Mouse (Mus musculus) activated CD4-positive, CD25-positive, alpha-beta regulatory T cell, adult 4 months (primary cell): Measurements from ENCODE around the gene Morn4. TPM values are rescaled to one million over a fixed set of nuclear protein-coding genes. Genes with fewer than 3 reads are reported as not detected.
"Not testable (repeated sequence)": the region's sequence is repeated elsewhere in the genome, so short reads cannot be mapped to it uniquely, and the experiment has no call there.

Experiments
- ATAC-seq: one replicate; pipeline ENCODE4 v1.8.0; 2017
- polyA plus RNA-seq, 2 experiments: library from polyadenylated mRNA; unstranded; fragments of 100-300 nt; shearing (Covaris generic); gene quantifications; one replicate each; pipeline ENCODE4 v1.2.1; 2017

Morn4 gene
- polyA plus RNA-seq, 2 experiments from 2014 or later: not detected

GRCm38 (mm10) chr19:42081613-42082012, 4.5 kb downstream of the Morn4 start:
- ATAC-seq: not testable (repeated sequence)

GRCm38 (mm10) chr19:42080469-42080868, 5.7 kb downstream of the Morn4 start:
- ATAC-seq: no peak

GRCm38 (mm10) chr19:42079950-42080349, 6.2 kb downstream of the Morn4 start:
- ATAC-seq: no peak

DNA sequence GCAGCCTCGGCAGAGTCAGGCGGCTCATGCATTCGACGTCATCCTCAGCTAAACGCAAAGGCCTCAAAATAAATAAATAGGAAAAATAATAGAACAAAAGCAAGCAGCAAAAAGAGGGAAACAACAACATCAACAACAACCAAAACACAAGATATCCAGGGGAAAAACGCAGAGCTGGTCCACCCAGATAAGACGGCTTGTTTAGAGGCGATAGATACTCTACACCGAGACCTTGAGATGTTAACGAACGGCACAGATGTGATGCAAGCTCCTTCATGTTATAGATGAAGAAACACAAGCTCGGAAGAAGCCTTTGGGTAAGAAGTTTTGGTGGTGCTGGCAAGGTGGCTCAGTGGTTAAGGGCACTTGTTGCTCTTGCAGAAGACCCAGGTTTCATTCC, 7.2 kb downstream of the Morn4 start:
- ATAC-seq: no peak

- ATAC-seq: no peak
These were observed 7.6 kb downstream of the Morn4 start for GRCm38 (mm10) chr19:42078566-42078965.

DNA sequence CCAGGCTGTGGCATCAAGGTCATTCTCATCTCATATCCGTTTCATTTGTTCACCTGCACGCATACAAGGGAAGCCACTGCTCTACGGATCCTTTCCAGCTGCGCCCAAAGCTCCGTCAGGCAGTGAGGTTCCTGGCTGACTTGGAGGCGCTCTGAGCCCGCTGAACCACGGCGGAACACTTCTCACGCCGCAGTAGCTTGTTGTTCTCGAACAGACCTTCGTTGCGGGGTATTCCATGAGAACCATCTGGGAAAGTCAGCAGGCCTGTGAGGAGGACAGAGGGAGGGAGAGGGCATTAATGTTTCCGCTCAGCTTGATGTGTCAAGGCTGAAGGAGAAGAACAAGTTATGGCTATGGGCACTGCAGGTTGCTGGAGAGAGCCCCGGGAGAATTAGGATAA, 10.2 kb downstream of the Morn4 start:
- no peak for ATAC-seq

- no peak for ATAC-seq
These were observed 11.1 kb downstream of the Morn4 start for GRCm38 (mm10) chr19:42075051-42075450.

- no peak for ATAC-seq
These were observed 13.4 kb downstream of the Morn4 start for GRCm38 (mm10) chr19:42072802-42073201.

DNA sequence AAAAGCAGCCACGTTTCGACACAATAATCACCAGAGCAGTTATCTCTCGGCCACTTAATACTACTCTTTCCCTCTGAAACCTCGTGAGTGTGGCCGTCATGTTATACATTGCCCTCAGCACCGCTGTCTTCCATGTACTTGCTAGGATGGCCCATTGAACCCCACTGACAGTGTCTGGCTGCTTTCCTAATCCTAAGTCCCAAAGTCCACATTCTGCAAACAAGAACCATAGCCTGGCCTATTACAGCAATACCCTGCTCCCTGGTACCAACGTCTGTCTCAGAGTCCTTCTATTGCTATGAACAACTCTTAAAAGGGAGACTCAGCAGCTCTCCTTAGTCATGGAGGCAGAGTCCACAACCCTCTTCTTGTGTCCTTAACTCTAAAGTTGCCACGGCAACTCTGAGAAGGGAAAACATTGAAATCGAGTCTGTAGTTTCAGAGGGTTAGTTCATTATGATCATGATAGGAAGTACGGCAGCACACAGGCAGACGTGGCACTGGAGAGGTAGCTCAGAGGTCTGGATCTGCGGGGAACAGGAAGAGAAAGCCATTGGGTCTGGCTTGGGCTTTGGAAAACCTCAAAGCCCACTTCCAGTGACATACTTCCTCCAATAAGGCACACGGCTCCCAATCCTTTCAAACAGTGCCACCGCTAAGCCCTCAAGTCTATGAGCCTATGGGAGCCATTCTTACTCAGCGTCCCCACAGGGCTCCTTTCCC, 14.1 kb downstream of the Morn4 start:
- ATAC-seq: no peak

GRCm38 (mm10) chr19:42071221-42071620, 14.9 kb downstream of the Morn4 start:
- no peak for ATAC-seq

DNA sequence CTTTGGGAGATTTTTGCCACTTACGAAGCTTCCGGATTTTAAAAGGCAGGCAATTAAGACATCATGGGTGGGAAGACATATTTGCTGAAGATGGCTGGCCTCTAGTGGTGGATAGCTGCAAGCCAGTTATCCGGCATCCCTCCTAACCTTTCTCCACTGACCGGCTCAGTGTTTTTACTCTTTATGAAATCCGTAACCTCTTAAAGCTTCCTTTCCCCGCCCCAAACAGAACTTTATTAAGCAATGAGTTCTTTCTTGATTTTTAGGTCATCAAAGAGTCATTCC, 17.0 kb downstream of the Morn4 start:
- ATAC-seq: no peak

GRCm38 (mm10) chr19:42068441-42069240, 17.5 kb downstream of the Morn4 start:
- no peak for ATAC-seq

DNA sequence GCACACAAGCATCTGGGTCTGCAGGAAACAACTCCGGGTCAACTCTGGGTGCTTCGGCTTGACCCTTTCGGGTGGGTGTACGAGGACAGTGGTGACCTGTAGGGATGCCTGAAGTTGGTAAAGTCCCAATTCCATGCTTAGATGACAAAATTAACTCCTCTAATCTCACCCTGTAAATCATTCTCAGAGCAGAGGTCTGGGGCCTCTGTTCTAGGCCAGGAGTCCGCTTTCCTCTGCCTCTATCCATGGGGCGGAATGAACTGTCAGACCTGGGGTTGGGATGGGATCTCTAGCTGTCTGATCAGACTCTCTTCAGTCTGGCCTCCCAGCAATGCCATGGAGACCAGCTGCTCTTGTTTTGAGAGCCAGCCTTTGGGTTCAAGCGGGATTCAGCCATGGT, 24.7 kb downstream of the Morn4 start:
- no peak for ATAC-seq

GRCm38 (mm10) chr19:42058426-42058825, 27.7 kb downstream of the Morn4 start:
- ATAC-seq: no peak

- no peak for ATAC-seq
These were observed 29.3 kb downstream of the Morn4 start for GRCm38 (mm10) chr19:42056719-42057409.

DNA sequence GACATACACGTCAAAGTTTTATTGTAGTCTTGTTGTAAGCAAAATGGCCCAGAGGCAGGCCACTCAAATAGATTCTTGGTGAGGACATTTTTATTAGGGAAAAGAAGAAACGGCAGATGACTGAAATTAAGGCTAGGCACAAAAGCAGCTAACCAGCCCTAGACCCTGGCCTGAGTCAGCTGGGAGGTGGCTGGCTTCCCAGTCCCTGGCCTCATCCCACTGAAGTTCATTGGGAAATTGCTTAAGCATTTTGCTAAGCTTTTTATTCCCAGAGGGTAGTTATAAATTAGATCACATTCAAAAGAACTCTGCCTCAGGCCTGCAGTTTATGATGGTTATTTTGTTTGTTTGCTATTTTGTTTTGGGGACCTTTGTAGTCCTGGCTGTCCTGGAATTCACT, 30.3 kb downstream of the Morn4 start:
- ATAC-seq: no peak

GRCm38 (mm10) chr19:42054255-42054654, 31.9 kb downstream of the Morn4 start:
- no peak for ATAC-seq

- ATAC-seq: no peak
These were observed 34.2 kb downstream of the Morn4 start, which contains the start of gene 4933411K16Rik for GRCm38 (mm10) chr19:42051948-42052347. Gene 4933411K16Rik, plus strand, starts transcription at chr19:42052248.

DNA sequence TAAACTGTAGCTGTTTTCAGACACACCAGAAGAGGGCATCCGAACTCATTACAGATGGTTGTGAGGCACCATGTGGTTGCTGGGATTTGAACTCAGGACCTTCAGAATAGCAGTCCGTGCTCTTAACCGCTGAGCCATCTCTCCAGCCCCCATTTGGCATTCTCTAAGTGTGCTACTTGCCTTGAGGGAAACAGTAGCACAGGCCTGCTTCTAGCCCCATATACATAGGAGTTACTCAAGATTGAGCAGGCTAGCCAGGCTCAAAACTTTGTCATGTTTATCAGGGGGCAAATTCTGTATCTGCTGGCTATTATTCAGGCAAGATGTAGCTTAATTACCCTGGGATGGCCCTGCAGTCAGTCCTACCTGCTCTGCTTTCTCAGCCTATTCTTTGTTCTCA, 34.8 kb downstream of the Morn4 start:
- no peak for ATAC-seq

DNA sequence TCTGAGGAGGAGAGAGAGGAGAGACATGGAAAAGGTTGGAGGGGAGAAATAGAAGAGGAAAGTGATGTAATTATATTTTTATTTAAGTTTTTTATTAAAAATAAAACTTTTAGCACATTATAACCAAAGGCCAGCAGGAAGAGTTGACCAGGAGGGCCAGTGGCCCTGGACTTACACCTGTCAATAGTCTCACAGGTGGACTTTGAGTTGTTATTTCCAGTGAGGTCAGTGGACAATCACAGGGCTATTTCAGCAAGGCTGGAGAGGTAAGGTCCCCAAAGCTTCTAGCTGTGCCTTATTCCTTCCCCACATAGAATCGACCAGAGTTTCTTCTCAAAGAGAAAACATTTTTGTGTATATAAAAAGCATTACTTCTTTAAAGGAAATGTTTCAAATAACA, 35.9 kb downstream of the Morn4 start:
- no peak for ATAC-seq

- ATAC-seq: peak; percentile 57
These were observed 40.7 kb downstream of the Morn4 start, which contains the start of gene Hoga1 for GRCm38 (mm10) chr19:42045269-42046102. Gene Hoga1, plus strand, starts transcription at chr19:42045610.

DNA sequence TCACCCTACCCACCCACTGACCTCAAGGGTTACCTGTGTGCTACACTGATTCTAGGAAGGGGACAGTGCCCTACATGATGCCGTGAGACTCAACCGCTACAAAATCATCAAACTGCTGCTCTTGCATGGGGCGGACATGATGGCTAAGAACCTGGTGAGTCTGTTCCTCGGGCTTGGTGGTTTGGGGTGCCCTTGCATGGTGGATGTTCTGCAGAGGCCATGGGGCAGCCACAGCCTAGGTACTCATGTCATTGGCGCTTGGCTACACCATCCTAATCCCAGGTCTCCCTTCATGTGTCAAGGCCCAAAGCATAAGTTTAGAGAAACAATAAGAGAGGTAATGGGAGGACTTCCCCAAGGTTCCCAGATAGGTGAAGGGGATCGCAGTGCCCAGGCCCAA, 42.2 kb downstream of the Morn4 start:
- ATAC-seq: no peak

GRCm38 (mm10) chr19:42038310-42038709, 47.8 kb downstream of the Morn4 start:
- ATAC-seq: no peak
